Mouse (Mus musculus): ENCODE results near the gene Ces1g. TPM values are rescaled to one million over a fixed set of nuclear protein-coding genes. Genes with fewer than 3 reads are reported as not detected.

The Ces1g gene
- polyA plus RNA-seq (2017; shearing (Covaris generic)) = not detected

DNA sequence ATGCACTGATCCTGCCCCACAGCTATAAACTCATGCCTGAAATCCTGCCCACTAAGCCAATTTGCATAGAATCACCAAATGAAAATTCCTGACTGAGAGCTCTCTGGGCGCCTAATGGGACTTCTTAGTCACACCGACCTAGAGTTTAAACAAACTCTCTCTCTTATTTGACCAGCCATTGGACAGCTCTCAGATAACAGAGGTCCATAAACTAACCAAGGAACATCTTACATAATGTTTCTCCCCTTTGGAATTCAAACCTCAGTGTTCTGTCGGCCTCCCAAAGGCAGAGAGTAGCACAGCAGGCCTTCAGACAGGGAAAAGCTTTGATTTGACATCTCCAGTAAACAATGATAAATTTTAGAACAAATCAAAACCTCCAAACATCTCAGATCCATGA is at the start of gene Ces1g:
Gene Ces1g (minus strand): TSS at position 102 of the 400 bp plus-strand sequence.

GRCm38 (mm10) chr8:93379625-93380024 is 42.5 kb upstream of the Ces1g start, which contains the start of gene Ces1h:
Gene Ces1h, minus strand, starts transcription at chr8:93379725.

DNA sequence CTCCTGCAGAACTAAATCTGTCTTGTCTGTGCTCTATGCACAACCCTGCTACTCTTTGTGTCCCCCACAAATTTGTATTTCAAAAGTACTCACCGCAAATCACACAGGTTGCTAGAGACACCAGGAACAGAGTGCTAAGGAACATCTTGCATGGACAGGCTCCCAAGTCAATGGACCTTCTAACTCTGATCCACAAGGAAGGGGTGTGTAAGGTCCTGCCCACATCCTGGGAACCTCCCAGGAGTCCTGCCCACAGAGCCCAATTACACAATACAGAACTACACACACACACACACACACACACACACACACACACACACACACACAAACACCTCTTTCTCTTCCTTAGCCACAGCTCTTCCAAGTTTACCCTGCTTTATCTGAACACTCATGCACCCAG is 57.6 kb downstream of the Ces1g start, which contains the start of gene Ces1f:
Gene Ces1f (minus strand): TSS at position 192 of the 400 bp plus-strand sequence.

Other genes starting within 250 kb of the Ces1g start
- gene Ces1c, start 206.0 kb downstream of the Ces1g start, polyA plus RNA-seq (2017; shearing (Covaris generic)) = not detected
- not detected for gene Ces1d, start 139.5 kb downstream of the Ces1g start, polyA plus RNA-seq (2017; shearing (Covaris generic))
- not detected for gene Ces1e, start 107.7 kb downstream of the Ces1g start, polyA plus RNA-seq (2017; shearing (Covaris generic))
- not detected for gene Ces1f, start 57.6 kb downstream of the Ces1g start, polyA plus RNA-seq (2017; shearing (Covaris generic))
- gene Ces1h, start 42.4 kb upstream of the Ces1g start, polyA plus RNA-seq (2017; shearing (Covaris generic)) = not detected
- not detected for gene Ces5a, start 198.5 kb upstream of the Ces1g start, polyA plus RNA-seq (2017; shearing (Covaris generic))